Mouse (Mus musculus) liver, embryonic 14.5 days (tissue): Measurements from ENCODE around the gene C1qtnf12. TPM values are rescaled to one million over a fixed set of nuclear protein-coding genes. Genes with fewer than 3 reads are reported as not detected.

Experiments
- ATAC-seq: fragments of 200-750 bp; cut with Nextera tagmentation; 2 replicates; pipeline ENCODE4 v1.8.0; 2017; ENCODE audit warnings: moderate number of reproducible peaks, mild to moderate bottlenecking, moderate library complexity; ENCODE audit not compliant: insufficient read depth
- DNase-seq, 3 experiments: peaks; one replicate each; pipeline ENCODE4 v3.0.0-alpha.2; 2012 to 2013; ENCODE audit warnings: low read depth in 3 of 3, low spot score in 3 of 3
- H3K27ac ChIP-seq: fragments of 300-500 bp; sonication (generic); 2 replicates; pipeline ENCODE4 v1.5.1; 2014; ENCODE audit warnings: moderate library complexity, mild to moderate bottlenecking, control low read depth, inconsistent platforms
- H3K27me3 ChIP-seq: fragments of 300-500 bp; sonication (generic); 2 replicates; pipeline ENCODE4 v1.6.1; 2014; ENCODE audit warnings: mild to moderate bottlenecking, low read length, moderate library complexity; ENCODE audit not compliant: control insufficient read depth, insufficient read depth
- H3K36me3 ChIP-seq: fragments of 300-500 bp; sonication (generic); replicated peaks from 2 replicates; pipeline ENCODE4 v1.6.1; 2014; ENCODE audit warnings: low read depth; ENCODE audit not compliant: control insufficient read depth, insufficient read depth
- H3K4me1 ChIP-seq, 2 experiments: fragments of 200-500 bp in 1 of 2; fragments of 300-500 bp in 1 of 2; sonication (generic) in 1 of 2; replicated peaks; 2 replicates each; pipeline ENCODE4 v1.6.1; 2012 to 2014; ENCODE audit warnings: antibody characterized with exemption in 1 of 2, inconsistent platforms in 1 of 2, low read length in 1 of 2; ENCODE audit not compliant: control insufficient read depth in 2 of 2, insufficient read depth in 2 of 2
- H3K4me2 ChIP-seq: fragments of 300-500 bp; sonication (generic); 2 replicates; pipeline ENCODE4 v1.6.1; 2014; ENCODE audit warnings: low read depth, mild to moderate bottlenecking, control low read depth, moderate library complexity
- H3K4me3 ChIP-seq, 2 experiments: fragments of 200-500 bp in 1 of 2; fragments of 300-500 bp in 1 of 2; sonication (generic) in 1 of 2; 2 replicates each; pipeline ENCODE4 v1.5.1; 2012 to 2014; ENCODE audit warnings: low read depth in 2 of 2, low read length in 2 of 2, mild to moderate bottlenecking in 2 of 2, control low read depth in 1 of 2, inconsistent platforms in 1 of 2, moderate library complexity in 1 of 2; ENCODE audit not compliant: insufficient read depth in 1 of 2
- H3K9ac ChIP-seq: fragments of 300-500 bp; sonication (generic); replicated peaks from 2 replicates; pipeline ENCODE4 v1.6.1; 2014; ENCODE audit warnings: mild to moderate bottlenecking, control low read depth, moderate library complexity
- H3K9me3 ChIP-seq: fragments of 300-500 bp; sonication (generic); 2 replicates; pipeline ENCODE4 v1.6.1; 2016; ENCODE audit warnings: low read length, mixed read lengths; ENCODE audit not compliant: control insufficient read depth
- CTCF ChIP-seq: IDR thresholded peaks from 2 replicates; pipeline ENCODE4 v1.5.1; 2016; ENCODE audit warnings: antibody characterized with exemption, low read depth, control low read depth
- EP300 ChIP-seq: IDR thresholded peaks from 2 replicates; pipeline ENCODE4 v1.6.1; 2016; ENCODE audit warnings: antibody characterized with exemption, low read depth
- WGBS: fragments of 180-500 bp; shearing (Covaris S2); extraction: QIAGEN DNeasy Blood & Tissue Kit; methylation state at CpG from one replicate; pipeline ENCODE4 v1.1.7; 2014; ENCODE audit not compliant: insufficient replicate concordance; 5-methylcytosine and 5-hydroxymethylcytosine counted together
- polyA plus RNA-seq, 2 experiments: library from polyadenylated mRNA; depleted of rRNA in 1 of 2; stranded (reverse) in 1 of 2; unstranded in 1 of 2; fragments of >200 nt; fragmentation: Nextera tagmentation in 1 of 2; extraction: Ambion mirVana in 1 of 2; gene quantifications; 2 replicates each; pipeline versions ENCODE4 v1.2.1 to v1.2.3; 2012 to 2014

Gene C1qtnf12
- polyA plus RNA-seq, 2 experiments = 37.4 to 85.1 TPM

- no peaks in the 10 kb centered on the region for H3K27me3 ChIP-seq
- peaks cover 34 to 40% of the 10 kb centered on the region in 2 experiments for H3K4me1 ChIP-seq
- 78% methylated on average over 11 of the region's 11 CpGs for WGBS
- H3K4me2 ChIP-seq = peak overlapping the region; percentile 68; the same call in 1 of the 2 replicates
- ATAC-seq = no peak
- peak overlapping the region in 1 of 2 experiments; percentile 54; a peak in 1 of 4 replicates for H3K4me3 ChIP-seq
- TF ChIP-seq EP300 (no peak), CTCF (no peak)
- no peak overlapping the region for H3K27ac ChIP-seq
- peak overlapping the region; percentile 81 for H3K9ac ChIP-seq
- no peak for DNase-seq
- H3K36me3 ChIP-seq = peaks cover 5% of the 10 kb centered on the region
- no peaks in the 10 kb centered on the region for H3K9me3 ChIP-seq
Observed at GRCm38 (mm10) chr4:155964396-155964795, 2.3 kb downstream of the C1qtnf12 start.

GRCm38 (mm10) chr4:155969043-155969653, 7.0 kb downstream of the C1qtnf12 start:
- Histone ChIP-seq H3K9ac (no peak overlapping the region; the same call in 1 of the 2 replicates), H3K4me1 (peaks cover 21 to 23% of the 10 kb centered on the region in 2 experiments), H3K9me3 (no peaks in the 10 kb centered on the region), H3K4me2 (peak overlapping the region; percentile 51), H3K27me3 (no peaks in the 10 kb centered on the region), H3K4me3 (no peak overlapping the region), H3K36me3 (peaks cover 5% of the 10 kb centered on the region), H3K27ac (peak overlapping the region; percentile 21)
- no peak for TF ChIP-seq EP300
- no peak for TF ChIP-seq CTCF
- no peak for DNase-seq
- 43% methylated on average over 13 of the region's 13 CpGs for WGBS
- ATAC-seq = peak; percentile 82

- no peak for TF ChIP-seq EP300
- no peak for TF ChIP-seq CTCF
- 71% methylated on average over 5 of the region's 5 CpGs for WGBS
- Histone ChIP-seq H3K36me3 (peaks cover 5% of the 10 kb centered on the region), H3K9ac (no peak overlapping the region), H3K4me1 (peaks cover 13 to 19% of the 10 kb centered on the region in 2 experiments), H3K4me2 (no peak overlapping the region), H3K27ac (no peak overlapping the region), H3K4me3 (no peak overlapping the region), H3K27me3 (no peaks in the 10 kb centered on the region), H3K9me3 (no peaks in the 10 kb centered on the region)
- no peak for DNase-seq
- no peak for ATAC-seq
Observed at GRCm38 (mm10) chr4:155970286-155970685, 8.2 kb downstream of the C1qtnf12 start.

GRCm38 (mm10) chr4:155972651-155973050, 10.5 kb downstream of the C1qtnf12 start:
- DNase-seq = no peak
- Histone ChIP-seq H3K27me3 (no peaks in the 10 kb centered on the region), H3K4me2 (no peak overlapping the region), H3K4me3 (no peak overlapping the region), H3K27ac (no peak overlapping the region), H3K4me1 (peaks cover 13 to 18% of the 10 kb centered on the region in 2 experiments), H3K9ac (no peak overlapping the region), H3K36me3 (no peaks in the 10 kb centered on the region), H3K9me3 (no peaks in the 10 kb centered on the region)
- no peak for ATAC-seq
- TF ChIP-seq CTCF (no peak), EP300 (no peak)
- 69% methylated on average over 6 of the region's 6 CpGs for WGBS

- Histone ChIP-seq H3K4me2 (no peak overlapping the region), H3K27ac (no peak overlapping the region), H3K9me3 (no peaks in the 10 kb centered on the region), H3K27me3 (no peaks in the 10 kb centered on the region), H3K4me1 (peaks cover 12 to 15% of the 10 kb centered on the region in 2 experiments), H3K4me3 (no peak overlapping the region), H3K36me3 (no peaks in the 10 kb centered on the region), H3K9ac (no peak overlapping the region)
- no peak for TF ChIP-seq CTCF
- TF ChIP-seq EP300 = no peak
- no peak for DNase-seq
- ATAC-seq = no peak
- 60% methylated on average over 2 of the region's 2 CpGs for WGBS
Observed at GRCm38 (mm10) chr4:155973239-155973638, 11.1 kb downstream of the C1qtnf12 start.
